Mouse (Mus musculus) right cerebral cortex, postnatal 36 days (tissue): Measurements from ENCODE around the gene Ap3b1.

Source experiments
- DNase-seq, 2 experiments: peaks; one replicate each; pipeline ENCODE4 v3.0.0; 2022; ENCODE audit warnings: low spot score in 2 of 2, mixed read lengths in 1 of 2

Ap3b1 gene

DNA sequence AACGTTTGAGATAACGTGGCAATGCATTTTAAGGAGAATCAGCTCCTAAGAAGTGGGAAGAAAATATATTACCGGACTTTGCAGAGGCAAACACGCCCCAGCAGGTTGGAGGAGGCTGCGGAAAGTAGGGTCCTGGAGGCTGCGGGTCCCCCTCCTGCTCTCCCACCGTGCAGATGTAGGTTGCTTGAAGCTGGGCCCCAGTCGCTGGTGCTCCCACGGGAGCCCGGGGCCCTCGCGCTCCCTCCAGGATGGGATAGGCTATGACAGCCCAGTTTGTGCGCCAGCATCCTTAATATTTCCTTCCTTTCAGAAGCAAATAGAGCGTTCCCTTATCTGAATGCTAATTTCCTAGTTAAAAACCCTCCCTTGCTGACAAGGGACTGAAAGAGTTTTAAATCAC lies 236.5 kb downstream of the Ap3b1 start:
- DNase-seq, result no peak

- DNase-seq, result no peak
These were observed 237.1 kb downstream of the Ap3b1 start for GRCm38 (mm10) chr13:94595701-94596361.

DNA sequence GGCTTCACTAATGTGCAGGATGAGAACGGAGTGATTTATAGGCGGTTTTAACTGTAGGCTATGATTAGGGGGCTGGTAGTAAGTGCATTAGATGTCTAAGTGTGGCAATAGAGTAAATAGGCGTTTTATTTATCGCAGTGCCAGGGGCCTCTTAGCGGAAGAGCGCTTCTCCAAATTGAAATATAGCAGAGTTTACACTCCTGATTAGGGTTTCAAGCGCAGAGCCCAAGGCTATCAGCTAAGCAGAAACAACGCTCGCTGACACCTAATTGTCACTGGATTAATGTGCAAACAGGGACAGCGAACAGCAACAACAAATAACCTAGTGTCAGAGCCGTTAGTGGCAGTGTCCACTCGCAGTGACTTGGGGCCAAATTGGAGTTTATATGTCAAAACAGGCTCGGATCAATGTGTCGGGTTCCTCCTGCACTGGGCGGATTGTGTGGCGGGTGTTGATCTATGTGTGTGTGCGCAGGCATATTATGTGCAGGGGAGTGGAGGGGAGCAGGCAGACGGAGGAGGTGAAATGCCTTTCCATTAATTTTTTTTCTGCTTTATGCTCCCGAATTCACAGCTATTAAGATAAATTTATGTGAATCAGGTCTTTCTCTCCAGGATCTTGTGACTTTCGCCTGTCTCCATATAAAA lies 237.8 kb downstream of the Ap3b1 start:
- DNase-seq, result no peak

DNA sequence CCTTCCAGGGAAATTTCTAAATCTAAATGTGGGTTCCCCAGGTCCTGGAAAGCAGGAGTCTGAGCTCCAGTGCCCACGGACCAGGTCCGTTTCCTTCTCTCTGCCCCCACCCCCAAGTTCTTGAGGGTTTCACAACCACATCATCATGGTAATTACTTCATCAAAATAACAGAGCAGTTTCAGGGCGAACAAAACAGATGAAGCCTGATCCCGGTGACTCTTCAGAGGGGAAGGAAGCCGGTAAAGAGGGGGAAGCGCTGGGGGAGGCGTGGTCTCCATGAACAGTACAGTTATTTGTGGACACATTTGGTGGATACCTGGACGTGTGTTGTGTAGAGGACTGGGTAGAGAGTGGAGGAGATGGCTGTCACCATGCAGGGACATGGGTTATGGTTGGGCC lies 241.0 kb downstream of the Ap3b1 start:
- no peak for DNase-seq

DNA sequence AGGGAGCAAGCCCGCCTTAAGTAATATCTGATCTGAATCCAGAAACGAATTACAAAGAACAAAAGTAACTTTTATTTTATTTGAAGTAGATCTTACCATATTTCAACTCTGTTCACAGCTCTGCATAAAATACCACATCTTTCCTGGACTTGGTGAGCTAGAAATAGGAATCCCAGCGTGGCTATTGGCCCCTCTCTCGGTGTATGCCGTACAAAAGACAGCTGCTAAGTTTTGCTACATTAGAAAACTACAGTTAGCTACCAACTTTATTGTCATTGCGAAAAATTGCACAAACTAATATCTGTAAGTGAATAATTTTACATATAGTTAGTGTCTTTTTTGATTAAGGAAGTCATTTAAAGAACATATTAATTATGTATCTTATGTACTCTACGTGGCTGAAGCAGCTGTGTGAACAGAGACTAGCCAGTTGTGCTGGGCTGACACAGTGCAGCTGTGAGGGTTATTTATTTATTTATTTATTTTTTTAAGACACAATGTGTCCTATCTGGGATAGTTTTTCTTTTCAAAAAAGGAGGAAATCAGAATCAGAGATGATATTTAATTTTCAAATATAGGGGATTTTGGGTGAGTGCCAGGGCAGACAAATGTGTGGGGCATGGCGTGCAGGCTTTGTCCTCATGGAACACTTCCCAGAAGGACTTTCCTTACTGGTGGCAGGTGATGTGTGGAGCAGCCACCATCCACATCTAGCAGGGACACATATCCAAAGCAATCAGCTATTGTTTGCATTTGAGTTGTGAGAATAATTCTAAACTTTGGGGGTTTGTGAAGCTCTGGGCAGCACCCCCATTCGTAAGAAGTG lies 248.5 kb downstream of the Ap3b1 start:
- DNase-seq, result no peak

DNA sequence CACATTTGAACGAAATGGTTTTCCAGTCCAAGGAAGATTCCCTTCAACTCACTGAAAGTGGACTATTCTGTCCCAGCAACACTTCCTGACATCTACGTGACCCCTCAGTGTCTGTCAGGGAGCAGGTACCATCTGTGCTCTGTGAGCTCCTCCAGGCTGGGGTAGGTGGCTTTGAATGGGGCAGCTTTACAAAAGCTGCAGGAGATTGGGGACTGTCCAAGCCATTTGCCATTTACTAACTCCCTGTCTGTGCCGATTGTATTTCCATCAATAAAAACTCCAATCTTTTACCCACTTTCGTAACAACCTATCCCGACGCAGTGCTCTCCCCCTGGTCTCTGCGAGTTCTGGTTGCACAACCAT lies 249.1 kb downstream of the Ap3b1 start:
- DNase-seq, result no peak

DNA sequence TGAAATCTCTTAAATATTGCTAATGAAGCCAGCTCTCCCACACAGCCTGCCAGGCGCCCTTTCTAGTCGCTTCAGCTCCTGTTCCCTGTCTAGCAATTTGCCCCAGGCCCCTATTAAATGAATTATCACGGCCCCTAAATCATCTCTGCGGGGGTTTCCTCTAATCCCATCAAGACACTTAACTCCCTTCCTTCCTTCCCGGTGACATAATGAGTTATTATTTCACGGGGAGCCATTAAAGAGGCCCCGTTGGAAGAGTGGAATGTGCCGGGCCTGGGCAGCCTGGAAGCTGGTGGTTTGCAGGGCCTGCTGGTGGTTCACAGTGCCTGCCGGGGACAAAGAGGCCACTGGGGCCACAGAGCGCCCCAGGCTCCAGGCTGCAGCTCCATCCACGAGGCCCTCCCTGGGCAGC lies 249.7 kb downstream of the Ap3b1 start:
- DNase-seq, result no peak

- DNase-seq, result no peak
These were observed 250.2 kb downstream of the Ap3b1 start for GRCm38 (mm10) chr13:94608947-94609346.
